Mouse (Mus musculus): ENCODE data around the gene Kctd20.

DNA sequence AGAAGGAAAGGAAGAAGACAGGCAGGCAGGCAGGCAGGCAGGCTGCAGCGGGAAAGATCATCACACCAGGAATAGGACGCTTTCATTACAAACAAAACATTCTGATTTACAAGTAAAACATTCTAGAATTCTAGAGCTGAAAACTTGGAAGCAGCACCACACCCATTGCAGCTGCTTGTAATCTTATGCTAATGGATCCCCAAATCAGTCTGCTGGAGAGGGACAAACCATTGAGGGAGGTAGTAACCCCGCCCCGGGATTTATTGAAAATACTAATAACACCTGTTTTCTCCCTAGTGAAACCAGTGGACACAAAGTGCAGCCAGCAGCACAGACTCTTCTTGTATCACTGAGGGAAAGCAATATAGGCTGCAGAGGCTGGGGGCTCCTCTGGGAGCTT lies 29.3 kb downstream of the Kctd20 start:
- no peak for TF ChIP-seq CTCF (IDR thresholded peaks at IDR 0.05; ENCODE audit: borderline replicate concordance, extremely low read depth, insufficient read depth, insufficient read length)
- TF ChIP-seq POLR2A (IDR thresholded peaks at IDR 0.05; ENCODE audit: borderline replicate concordance, extremely low read depth, insufficient read depth, insufficient read length, poor library complexity, severe bottlenecking): no peak

Data from brain, embryonic 14.5 days (tissue).